Mouse (Mus musculus) heart, postnatal 4 days (tissue): ENCODE data around the gene Arhgef1. TPM values are rescaled to one million over a fixed set of nuclear protein-coding genes. Genes with fewer than 3 reads are reported as not detected.
A peak's percentile ranks its signal among the peaks of the same experiment; 100 is the strongest.

Experiments
- DNase-seq: peaks from one replicate; pipeline ENCODE4 v3.0.0; 2021
- total RNA-seq, 2 experiments: library from RNA; stranded (reverse); gene quantifications; 2 replicates each; pipeline ENCODE4 v1.2.3; 2021

Gene Arhgef1
- total RNA-seq, result 10 to 100 TPM; 87.0 to 88.2 TPM

DNA sequence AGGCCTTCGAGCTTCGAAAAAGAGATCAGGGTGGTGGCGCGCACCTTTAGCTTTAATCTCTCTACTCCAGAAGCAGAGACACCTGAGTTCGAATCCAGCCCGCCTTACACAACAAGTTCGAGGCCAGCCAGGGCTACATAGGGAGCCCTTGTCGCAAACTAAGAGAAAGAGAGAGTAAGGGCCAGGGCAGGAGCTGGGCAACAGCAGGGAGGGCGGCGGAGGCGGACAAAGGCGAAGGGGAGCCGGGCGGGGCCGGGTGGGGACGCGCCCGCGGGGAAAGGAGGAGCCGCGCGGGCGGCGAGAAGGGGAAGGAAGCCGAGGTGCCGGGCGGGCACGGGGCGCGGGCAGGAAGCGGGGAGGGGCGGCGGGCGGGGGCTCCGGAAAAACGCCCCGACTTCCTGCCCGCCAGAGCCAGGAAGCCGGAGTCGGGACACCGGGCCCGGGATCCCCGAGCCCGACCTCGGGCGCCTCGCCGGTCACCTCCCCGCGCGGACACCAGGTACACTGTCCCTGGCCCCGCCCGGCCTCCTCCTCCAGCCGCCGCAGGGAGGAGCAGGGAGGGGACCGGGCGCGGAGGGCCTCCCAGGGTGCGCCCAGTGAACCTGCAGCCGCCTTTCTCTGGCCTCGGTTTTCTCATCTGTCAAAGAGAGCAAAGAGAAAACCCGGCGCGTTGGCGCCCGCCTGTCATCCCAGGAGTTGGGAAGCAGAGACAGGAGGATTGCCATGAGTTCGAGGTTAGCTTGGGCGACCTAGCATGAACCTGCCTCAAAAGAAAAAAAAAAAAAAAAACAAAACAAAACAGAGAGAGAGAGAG lies at the start of gene Arhgef1:
TSS of gene Arhgef1 (plus strand) at position 283 of the 814 bp plus-strand sequence.
- DNase-seq, result peak; percentile 74

DNA sequence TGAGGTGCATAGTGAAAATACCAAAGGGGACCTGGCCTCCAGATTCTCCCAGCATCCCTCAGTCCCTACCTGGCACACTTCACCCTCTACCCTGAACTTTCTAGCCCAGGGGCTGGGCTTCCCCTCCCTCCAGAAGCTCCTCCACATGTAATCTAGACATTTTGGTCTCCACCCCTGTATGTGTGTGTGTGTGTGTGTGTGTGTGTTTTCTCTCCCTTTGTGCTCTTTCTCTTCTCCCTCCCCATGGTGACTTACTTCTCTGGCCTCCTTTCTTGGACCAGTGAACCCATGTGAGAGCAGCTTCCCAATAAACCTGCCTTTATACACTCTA lies 49.5 kb upstream of the Arhgef1 start:
- DNase-seq, result no peak

DNA sequence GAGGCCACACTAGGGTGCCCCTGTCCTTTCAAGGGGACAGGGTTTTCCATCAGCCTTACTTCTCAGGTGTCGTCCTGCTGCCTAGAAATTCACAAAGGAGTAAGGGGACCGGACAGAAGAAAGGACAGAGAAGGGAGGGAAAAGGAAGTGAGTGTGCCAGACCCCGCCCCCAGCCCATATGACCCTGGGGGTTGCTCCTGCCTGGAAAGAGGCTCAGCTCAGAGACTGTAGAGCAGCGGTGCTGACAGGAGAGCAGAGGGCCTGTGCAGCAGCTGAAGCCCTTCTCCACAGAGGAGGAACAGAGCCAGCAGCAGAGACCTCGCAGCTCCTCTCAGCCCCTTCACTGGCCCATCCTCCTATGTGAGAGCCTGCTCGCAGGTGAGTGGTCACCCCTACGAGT lies 49.0 kb upstream of the Arhgef1 start:
- no peak for DNase-seq

DNA sequence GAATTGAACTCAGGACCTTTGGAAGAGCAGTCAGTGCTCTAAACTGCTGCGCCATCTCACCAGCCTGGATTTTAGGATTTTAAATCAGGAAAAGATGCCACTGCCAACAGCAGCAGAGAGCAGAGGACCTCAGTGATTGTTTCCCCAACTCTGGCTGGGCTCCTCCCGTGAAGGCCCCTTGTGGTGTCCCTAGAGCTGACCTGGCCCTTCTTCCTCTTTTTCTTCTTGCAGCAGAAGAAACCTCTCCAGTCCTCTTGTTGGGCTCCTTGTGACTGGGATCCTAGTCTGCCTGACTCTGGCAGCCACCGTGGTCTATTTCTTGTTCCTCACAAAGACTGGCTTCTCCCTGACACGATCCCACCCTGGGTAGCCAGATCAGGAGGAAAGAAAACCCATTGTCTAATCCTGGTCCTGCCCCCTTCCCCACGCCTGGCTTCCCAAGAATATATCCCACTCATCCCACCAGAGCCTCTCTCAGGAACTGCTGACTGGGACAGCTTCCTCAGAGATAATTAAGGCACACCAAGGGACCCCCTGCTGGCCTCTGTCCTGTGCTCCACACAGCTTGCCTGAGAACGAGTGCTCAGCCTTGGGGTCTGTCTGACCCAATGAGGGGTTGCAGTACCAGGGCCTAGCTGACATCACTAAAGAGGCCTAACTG lies 46.1 kb upstream of the Arhgef1 start:
- no peak for DNase-seq

DNA sequence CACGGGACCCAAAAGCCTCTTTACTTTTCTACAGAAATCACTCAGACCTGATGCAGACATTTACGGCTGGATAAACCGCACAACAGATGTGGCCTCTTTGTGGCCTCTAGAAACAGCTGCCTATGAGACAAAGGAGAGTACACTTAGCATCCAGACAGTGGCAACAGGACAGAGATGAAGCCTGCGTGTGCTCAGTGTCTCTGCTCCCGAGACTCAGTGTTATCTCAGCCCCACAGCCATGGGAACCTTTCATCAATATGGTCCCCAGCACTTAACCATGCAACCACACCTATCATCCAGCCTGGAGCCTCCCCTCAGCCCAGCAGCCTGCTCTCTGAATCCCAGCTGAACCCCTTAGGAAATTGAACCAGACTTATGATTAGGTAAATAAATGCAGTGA lies 43.5 kb upstream of the Arhgef1 start:
- no peak for DNase-seq

DNA sequence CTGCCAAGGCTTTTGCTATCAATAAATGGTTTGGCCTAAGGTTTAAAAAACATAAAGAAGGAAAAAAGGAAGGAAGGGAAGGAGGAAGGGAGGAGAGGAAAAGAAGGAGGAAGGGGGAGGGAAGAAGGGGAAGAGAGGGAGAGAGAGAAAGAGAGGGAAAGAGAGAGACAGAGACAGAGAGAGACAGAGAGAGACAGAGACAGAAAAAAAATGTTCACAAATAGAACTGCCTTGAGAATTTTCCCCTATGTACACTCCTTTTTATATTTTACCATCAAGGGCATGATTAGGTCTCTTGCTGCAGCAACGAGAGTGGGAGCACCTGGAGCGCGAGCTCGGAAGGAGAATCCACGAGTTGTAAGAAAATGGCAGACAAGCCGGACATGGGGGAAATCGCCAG lies 40.8 kb upstream of the Arhgef1 start, which contains the start of gene Gm9844:
TSS of gene Gm9844 (plus strand) at position 301 of the 400 bp plus-strand sequence.
- no peak for DNase-seq

DNA sequence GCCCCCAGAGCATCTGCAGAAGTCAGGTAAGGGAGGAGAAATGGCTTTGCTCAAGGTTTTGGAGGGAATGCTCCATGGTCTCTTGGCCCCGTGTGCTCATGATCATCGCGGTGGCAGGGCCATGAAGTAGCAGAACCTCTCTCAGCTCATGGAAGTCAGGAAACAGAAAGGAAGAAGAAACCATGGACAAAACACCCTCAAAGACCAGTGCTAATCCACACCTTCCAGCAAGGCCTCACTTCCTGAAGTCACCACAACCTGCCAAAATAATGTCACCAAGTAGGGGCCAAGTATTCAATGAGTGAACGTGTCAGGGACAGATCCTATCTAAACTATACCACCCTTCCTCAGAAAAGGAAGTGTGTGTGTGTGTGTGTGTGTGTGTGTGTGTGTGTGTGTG lies 39.9 kb upstream of the Arhgef1 start:
- no peak for DNase-seq

DNA sequence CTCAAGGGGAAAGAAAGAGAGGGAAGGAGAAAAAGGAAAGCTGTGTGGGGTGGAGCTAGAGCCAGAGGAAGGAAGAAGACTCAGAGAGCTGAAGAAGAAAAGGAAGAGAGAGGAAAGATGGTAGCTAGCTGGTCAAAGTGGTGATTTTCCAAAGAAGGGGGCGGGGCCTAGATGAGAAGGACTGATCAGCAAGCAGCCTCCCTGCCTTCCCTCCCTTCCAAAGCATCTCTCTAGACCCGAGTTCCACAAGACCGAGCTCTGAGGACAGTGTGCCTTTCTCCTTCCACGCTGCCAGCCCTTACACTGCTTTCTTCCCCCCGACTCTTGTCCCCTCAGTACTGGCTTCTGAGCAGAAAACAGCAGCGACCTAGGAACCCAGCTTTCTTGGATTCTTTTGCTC lies 38.6 kb upstream of the Arhgef1 start:
- no peak for DNase-seq

DNA sequence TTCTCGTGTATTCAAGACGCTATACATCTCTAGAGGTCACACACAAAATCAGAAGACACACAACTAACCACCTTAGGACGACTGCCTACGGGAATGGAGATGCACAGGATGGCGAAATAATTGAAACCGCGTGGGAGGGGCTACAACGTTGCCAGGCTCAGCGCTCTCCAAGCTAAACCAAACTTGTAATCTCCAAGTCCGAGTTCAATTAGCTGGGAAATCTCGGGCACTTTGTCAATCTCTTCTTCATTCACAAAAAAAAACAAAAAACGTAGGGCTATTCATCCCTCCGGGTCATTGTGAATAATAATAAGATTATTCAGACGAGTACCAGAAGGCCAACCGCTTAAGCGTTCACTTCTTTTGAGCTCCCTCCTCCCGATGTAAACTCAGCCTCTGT lies 33.6 kb upstream of the Arhgef1 start:
- DNase-seq, result no peak

DNA sequence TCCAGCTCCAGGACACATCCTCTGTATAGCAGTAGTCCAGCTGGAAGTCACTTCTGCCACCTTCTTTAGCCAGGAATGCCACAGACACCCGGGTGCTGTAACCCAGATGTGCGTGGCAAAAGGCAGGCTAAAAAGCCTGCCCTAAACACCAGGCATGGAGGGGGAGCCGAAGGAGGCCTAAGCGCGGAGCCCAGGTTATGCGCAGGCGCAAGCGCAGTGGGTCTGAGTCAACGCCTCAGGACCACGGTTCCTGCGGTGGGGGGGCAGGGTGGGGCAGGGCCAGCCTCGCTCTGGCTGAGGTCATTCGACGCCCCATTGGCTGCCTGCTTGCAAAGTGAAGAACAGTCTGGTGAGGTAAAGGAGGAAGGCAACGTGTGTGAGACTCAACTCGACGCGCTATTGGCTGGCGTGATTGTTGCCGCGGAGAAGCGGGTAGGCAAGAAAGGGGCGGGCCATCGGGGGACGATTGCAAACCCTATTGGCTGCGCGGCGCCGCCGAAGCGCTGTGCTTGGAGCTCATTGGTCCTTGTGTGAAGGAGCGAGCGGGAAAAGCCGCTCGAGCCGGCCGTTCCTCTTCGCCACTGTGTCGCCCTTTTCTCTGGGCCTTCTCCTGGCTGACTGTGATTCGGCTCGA lies 33.1 kb upstream of the Arhgef1 start, which contains the start of the genes Lypd4 and Dmrtc2:
TSS of gene Lypd4 (minus strand) at position 410 of the 634 bp plus-strand sequence.
TSS of gene Dmrtc2 (plus strand) at position 526 of the 634 bp plus-strand sequence.
- no peak for DNase-seq

DNA sequence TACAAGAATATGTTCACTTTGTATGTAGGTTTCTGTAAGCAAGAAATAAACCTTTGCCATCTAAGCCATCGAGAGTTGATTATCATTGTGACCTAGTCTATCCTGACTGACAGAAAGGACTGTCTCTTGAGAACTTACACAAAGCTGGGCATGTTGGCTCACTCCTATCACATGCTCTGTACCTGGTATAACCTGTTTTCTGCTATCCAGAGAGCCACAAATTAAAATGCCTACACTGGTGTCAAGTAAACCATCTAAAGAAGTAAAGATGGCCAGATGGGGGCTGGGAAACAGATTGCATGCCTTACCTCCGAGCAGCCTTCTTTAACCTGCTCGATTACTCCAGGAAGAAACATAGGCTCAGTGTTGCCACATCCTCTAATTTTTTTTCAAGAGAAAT lies 25.1 kb upstream of the Arhgef1 start:
- no peak for DNase-seq

DNA sequence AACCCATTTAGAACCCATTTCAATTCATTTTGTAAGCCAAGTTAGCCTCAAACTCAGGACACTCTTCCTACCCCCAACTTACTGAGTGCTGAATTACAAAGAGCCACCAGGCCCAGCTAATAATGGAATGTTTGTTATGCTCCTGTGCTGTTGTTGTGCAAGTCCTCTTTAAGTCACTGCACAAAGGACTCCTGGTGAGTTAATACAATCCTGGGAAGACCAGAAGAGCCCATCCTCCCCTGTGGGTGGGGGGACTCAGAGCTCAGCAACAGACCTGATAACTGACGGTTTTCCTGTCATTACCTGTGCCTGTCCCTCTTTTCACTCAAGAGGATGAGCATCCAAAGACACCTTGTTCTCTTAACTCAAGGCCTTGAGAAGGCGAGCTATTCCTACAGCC lies 23.1 kb upstream of the Arhgef1 start:
- DNase-seq, result no peak

DNA sequence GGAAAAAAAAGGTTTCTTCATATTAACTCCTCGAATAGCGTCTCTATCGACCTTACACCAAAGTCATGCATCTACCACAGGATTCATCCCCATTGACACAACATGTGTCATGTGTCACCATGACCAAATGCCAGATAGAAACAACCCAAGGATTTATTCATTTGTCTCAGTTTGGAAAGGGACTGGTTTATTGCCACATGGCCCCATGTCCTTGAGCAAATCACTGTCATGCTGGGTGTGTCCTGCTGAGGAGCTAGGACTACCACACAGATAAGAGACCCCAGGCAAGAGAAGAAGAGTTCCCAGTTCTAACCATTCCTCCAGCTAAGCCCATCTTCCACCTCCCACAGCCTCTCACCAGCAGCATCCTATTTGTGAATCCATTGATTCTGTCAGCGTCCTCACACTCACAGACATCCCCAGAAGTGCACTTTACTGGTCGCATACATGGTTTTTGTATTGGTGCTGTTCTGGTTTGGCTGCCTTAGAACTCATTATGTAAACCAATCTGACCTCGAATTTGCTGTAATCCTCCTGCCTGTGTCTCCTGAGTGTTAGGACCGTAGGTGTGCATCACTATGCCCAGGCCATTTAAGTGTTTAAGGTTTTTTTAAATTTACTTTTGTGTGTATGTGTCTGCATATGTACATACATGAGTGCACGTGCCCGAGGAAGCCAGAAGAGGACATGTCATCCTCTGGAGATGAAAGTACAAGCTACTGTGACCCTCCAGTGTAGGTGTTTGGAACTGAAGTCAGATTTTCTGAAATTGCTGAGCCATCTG lies 20.1 kb upstream of the Arhgef1 start:
- no peak for DNase-seq

DNA sequence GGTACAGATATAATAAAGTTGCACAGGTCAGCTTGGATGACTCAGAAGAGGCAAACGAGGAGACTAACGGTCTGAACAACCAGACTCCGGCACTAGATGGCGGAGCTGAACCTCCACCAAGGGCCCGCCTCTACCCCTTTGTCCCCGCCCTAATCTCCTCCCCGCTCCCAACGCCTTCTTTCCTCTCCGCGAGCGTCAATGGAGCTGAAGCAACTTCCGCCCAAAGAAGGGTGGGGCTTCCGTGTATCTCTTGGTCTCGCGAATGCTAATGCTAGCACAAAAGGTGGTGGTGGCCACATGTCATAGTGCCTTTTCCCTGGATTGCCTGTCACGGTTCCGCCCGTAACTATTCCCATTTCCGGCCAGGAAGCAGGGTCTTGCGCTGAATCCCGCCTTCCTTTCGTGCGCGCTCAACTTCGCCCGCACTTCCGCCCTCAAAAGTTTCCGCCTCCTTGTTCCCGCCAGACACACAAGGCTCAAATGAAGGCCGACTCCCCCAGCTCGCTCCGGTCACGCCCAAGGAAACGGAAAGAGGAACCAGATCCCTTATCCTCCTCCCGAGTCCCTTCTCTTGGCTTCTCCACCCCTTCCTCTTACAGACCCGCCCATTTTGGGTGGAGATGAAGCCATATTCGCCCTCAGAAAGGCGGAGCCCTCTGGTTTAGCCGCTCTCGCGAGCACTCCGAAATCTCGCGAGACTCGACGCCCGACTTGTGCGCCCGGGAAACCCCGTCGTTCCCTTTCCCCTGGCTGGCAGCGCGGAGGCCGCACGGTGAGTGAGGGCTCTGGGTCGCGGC lies 18.6 kb upstream of the Arhgef1 start, which contains the start of gene Rps19:
TSS of gene Rps19 (plus strand) at position 476 of the 797 bp plus-strand sequence.
- peak; percentile 99 for DNase-seq

DNA sequence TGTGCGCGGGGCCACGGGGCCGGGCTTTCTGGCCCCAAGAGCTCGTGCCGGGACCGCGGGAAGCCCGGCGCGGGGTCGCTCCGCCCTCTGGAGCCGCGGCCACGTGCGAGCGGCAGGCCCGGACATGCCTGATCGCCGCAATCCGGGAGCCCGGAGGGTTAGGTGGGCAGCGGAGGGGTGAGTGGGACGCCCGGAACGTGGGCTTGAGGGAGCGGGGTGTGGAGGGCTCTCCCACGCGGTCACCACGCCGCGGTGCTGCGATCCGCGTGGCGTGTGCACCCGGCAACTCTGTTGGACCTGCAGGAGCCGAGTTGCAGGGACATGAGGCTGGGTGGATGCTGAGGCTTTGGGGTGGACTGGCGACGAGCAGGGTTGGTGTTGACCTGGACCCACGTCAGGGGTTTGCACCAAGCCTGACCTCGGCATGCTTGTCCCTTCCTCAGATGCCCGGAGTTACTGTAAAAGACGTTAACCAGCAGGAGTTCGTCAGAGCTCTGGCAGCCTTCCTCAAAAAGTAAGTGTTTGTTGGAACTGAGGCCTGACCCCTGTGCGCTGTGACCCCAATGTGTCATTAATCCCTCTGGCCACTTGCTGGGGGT lies 17.9 kb upstream of the Arhgef1 start:
- DNase-seq, result no peak

DNA sequence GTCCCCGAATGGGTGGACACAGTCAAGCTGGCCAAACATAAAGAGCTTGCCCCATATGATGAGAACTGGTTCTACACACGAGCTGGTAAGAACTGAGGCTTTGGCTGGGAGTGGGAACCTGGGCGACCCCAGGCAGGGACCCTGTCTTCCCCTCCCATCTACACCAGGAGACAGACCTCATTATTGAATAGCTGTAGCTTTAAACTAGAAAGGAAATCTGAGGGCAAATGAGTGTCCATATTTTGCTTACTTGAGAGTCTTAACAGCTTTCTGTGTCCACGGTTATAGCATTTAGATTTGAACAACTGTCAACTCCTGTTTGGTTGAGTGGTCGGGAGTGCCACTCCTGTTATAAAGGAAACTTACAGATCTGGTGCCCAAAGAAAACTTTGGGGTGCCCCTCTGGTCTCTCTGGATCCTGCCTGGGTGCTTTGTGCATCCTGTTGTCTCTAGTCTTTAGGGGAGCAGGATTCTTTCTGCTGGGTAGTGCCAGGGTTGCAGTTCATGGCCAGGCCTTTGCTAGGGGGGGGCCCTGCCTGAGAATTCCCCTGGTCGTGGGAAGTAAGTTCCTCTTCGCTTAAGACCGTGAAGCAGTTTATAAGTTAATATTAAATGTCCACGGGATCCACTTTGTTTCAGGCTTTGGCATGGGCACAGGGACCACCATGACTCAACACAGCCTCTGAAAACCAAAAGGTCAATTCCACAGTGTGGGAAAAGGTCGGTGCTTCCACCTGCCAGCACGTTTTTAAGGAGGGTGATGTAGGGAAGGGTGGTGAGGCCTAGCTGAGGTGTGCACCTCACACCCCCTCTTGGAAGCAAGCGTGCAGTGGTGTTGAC lies 17.0 kb upstream of the Arhgef1 start:
- DNase-seq, result no peak

DNA sequence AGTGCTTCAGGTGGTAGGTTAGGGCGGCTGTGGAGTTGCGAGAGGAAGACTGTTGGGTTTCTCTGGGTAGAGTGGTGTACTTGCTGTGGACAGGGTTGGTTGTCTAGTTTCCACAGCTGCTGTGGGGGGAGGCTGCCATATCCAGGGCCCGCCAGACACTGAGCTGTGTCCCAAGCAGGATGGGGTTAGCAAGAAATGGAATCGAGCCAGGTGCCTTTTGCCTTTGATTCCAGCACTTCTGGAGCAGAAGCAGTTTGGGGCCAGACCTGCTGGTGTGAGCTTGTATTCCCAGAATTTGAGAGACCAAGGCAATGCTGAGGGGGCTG lies 16.4 kb upstream of the Arhgef1 start:
- peak; percentile 28 for DNase-seq

DNA sequence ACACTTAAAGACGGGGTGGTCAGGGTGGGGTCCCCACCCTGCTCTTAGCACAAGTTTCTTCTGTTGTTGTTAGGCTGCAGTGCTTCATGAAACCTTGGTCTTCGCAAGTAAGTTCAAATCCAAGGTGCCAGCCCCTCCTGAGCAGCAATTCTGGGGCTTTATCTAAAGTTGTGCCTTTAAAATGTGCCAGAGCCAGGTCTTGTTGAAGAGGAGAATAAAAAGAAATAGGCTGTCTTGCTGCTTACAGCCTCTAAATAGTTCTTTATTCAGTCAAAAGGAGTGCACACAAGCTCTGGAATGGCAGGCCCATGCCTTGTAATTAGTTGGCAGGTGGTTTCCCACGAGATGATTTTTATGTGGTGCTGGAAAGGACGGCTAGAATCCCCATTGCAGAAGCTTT lies 15.6 kb upstream of the Arhgef1 start:
- DNase-seq, result no peak

DNA sequence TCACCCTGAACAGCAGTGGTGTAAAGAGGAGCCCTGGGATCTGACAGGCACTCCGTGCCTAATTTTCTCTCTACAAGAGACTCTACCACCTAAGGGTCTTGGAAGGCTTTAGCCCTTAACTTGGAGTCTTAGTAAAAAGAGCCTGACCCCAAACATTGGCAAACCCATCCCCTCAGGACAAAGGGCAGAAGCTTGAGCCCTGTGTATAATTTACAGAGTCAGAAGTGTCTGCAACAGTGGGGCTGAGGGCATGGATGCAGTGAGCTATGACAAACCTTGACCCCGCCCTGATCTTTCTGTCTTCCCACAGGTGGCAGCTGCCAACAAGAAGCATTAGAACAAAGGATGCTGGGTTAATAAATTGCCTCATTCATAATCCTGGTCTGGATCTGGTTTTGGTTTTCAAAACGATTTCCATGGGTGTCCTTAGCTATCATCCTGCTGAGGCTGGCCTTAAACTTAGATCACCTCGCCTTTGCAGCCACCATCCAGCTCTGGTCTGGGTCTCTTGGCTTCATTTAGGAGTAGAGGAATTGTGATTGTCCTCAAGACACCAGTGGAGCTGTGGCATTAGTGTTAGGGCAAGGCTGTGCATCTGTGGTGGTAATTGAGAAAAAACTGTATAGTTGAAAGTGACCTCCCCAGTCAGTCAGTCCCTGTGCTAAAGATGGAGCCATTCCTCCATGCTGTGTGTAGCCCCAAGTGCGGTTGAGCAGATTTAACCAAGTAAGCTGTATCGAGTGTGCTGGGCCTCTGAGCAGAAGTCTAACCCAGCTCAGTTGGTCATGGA lies 13.1 kb upstream of the Arhgef1 start:
- DNase-seq, result no peak
